Mouse (Mus musculus) E14TG2a.4 (cell line): ENCODE measurements around the gene Ltc4s.

Experiments
- H3K27me3 ChIP-seq: 2 replicates; pipeline ENCODE4 v1.6.1; 2014; ENCODE audit warnings: low read length, control low read depth; ENCODE audit not compliant: insufficient read depth
- H3K36me3 ChIP-seq: 2 replicates; pipeline ENCODE4 v1.6.1; 2014; ENCODE audit warnings: low read length, control low read depth; ENCODE audit not compliant: insufficient read depth
- H3K4me1 ChIP-seq: replicated peaks from 2 replicates; pipeline ENCODE4 v1.6.1; 2014; ENCODE audit warnings: low read depth, low read length, control low read depth
- H3K4me3 ChIP-seq: replicated peaks from 2 replicates; pipeline ENCODE4 v1.5.1; 2014; ENCODE audit warnings: mild to moderate bottlenecking, low read length
- H3K9me3 ChIP-seq: 2 replicates; pipeline ENCODE4 v1.6.1; 2014; ENCODE audit warnings: low read length, control low read depth
- CTCF ChIP-seq: conservative IDR thresholded peaks from 2 replicates; pipeline ENCODE4 v1.5.1; 2014; ENCODE audit warnings: low read length
- NANOG ChIP-seq: IDR thresholded peaks from 2 replicates; pipeline ENCODE4 v1.6.1; 2014; ENCODE audit warnings: borderline replicate concordance, low read length, mixed read lengths
- POU5F1 ChIP-seq: IDR thresholded peaks from 2 replicates; pipeline ENCODE4 v1.6.1; 2014; ENCODE audit warnings: low read length, borderline replicate concordance

The Ltc4s gene

GRCm38 (mm10) chr11:50205434-50205833 is 33.0 kb downstream of the Ltc4s start:
- TF ChIP-seq NANOG (no peak), CTCF (no peak), POU5F1 (no peak)
- Histone ChIP-seq H3K4me3 (no peak overlapping the region), H3K4me1 (peaks cover 82% of the 10 kb centered on the region), H3K36me3 (peaks cover 88% of the 10 kb centered on the region), H3K27me3 (no peaks in the 10 kb centered on the region), H3K9me3 (no peaks in the 10 kb centered on the region)

GRCm38 (mm10) chr11:50203302-50203827 is 35.1 kb downstream of the Ltc4s start:
- no peaks in the 10 kb centered on the region for H3K27me3 ChIP-seq
- peaks cover 80% of the 10 kb centered on the region for H3K4me1 ChIP-seq
- no peaks in the 10 kb centered on the region for H3K9me3 ChIP-seq
- peaks cover 98% of the 10 kb centered on the region for H3K36me3 ChIP-seq
- no peak overlapping the region for H3K4me3 ChIP-seq
- TF ChIP-seq CTCF (no peak), NANOG (no peak), POU5F1 (no peak)

GRCm38 (mm10) chr11:50201590-50201989 is 36.8 kb downstream of the Ltc4s start:
- TF ChIP-seq NANOG (no peak), CTCF (no peak), POU5F1 (no peak)
- no peak overlapping the region for H3K4me3 ChIP-seq
- no peaks in the 10 kb centered on the region for H3K9me3 ChIP-seq
- H3K36me3 ChIP-seq: peaks cover 98% of the 10 kb centered on the region
- peaks cover 66% of the 10 kb centered on the region for H3K4me1 ChIP-seq
- H3K27me3 ChIP-seq: no peaks in the 10 kb centered on the region

GRCm38 (mm10) chr11:50200613-50201012 is 37.8 kb downstream of the Ltc4s start:
- H3K36me3 ChIP-seq: peaks cover 95% of the 10 kb centered on the region
- TF ChIP-seq NANOG (no peak), POU5F1 (no peak), CTCF (no peak)

GRCm38 (mm10) chr11:50198916-50199315 is 39.5 kb downstream of the Ltc4s start:
- H3K9me3 ChIP-seq: no peaks in the 10 kb centered on the region
- TF ChIP-seq NANOG (no peak), POU5F1 (no peak), CTCF (no peak)
- peaks cover 56% of the 10 kb centered on the region for H3K4me1 ChIP-seq
- H3K27me3 ChIP-seq: no peaks in the 10 kb centered on the region
- H3K4me3 ChIP-seq: no peak overlapping the region
- peaks cover 88% of the 10 kb centered on the region for H3K36me3 ChIP-seq

More at GRCm38 (mm10) chr11:50200613-50201012, 37.8 kb downstream of the Ltc4s start:
- peaks cover 57% of the 10 kb centered on the region for H3K4me1 ChIP-seq
- no peak overlapping the region; the same call in 1 of the 2 replicates for H3K4me3 ChIP-seq
- no peaks in the 10 kb centered on the region for H3K9me3 ChIP-seq
- H3K27me3 ChIP-seq: no peaks in the 10 kb centered on the region

- H3K9me3 ChIP-seq: no peaks in the 10 kb centered on the region
- no peaks in the 10 kb centered on the region for H3K27me3 ChIP-seq
- TF ChIP-seq POU5F1 (no peak), CTCF (no peak), NANOG (no peak)
- peaks cover 54% of the 10 kb centered on the region for H3K4me1 ChIP-seq
- H3K4me3 ChIP-seq: no peak overlapping the region
- peaks cover 83% of the 10 kb centered on the region for H3K36me3 ChIP-seq
Measured at GRCm38 (mm10) chr11:50198219-50198846, 40.1 kb downstream of the Ltc4s start.

- TF ChIP-seq CTCF: no peak
- TF ChIP-seq POU5F1: no peak
- TF ChIP-seq NANOG: no peak
- Histone ChIP-seq H3K4me3 (no peak overlapping the region), H3K27me3 (no peaks in the 10 kb centered on the region), H3K36me3 (peaks cover 75% of the 10 kb centered on the region), H3K9me3 (no peaks in the 10 kb centered on the region), H3K4me1 (peaks cover 49% of the 10 kb centered on the region)
Measured at GRCm38 (mm10) chr11:50197500-50197899, 40.9 kb downstream of the Ltc4s start.

GRCm38 (mm10) chr11:50194793-50195192 is 43.6 kb downstream of the Ltc4s start:
- TF ChIP-seq CTCF (no peak), POU5F1 (no peak), NANOG (no peak)
- no peaks in the 10 kb centered on the region for H3K9me3 ChIP-seq
- no peaks in the 10 kb centered on the region for H3K27me3 ChIP-seq
- H3K4me1 ChIP-seq: peaks cover 26% of the 10 kb centered on the region
- peaks cover 57% of the 10 kb centered on the region for H3K36me3 ChIP-seq
- no peak overlapping the region for H3K4me3 ChIP-seq

- peak overlapping the region; percentile 54 for H3K4me3 ChIP-seq
- no peak for TF ChIP-seq NANOG
- no peak for TF ChIP-seq CTCF
- H3K4me1 ChIP-seq: peaks cover 22% of the 10 kb centered on the region
- no peaks in the 10 kb centered on the region for H3K27me3 ChIP-seq
- H3K9me3 ChIP-seq: no peaks in the 10 kb centered on the region
- H3K36me3 ChIP-seq: peaks cover 50% of the 10 kb centered on the region
Measured at GRCm38 (mm10) chr11:50194070-50194469, 44.3 kb downstream of the Ltc4s start.
